Mouse (Mus musculus) ES-E14 (cell line): ENCODE data around the gene Cdt1. TPM values are rescaled to one million over a fixed set of nuclear protein-coding genes. Genes with fewer than 3 reads are reported as not detected.

ENCODE experiments used
- DNase-seq: peaks from one replicate; pipeline ENCODE4 v3.0.0-alpha.2; 2013; ENCODE audit warnings: low read depth, low spot score
- H3K27ac ChIP-seq: 2 replicates; pipeline ENCODE4 v1.5.1; 2012; ENCODE audit warnings: low read depth, mild to moderate bottlenecking, low read length, moderate library complexity, mixed read lengths; ENCODE audit not compliant: poor library complexity, insufficient read depth, severe bottlenecking
- H3K36me3 ChIP-seq: 2 replicates; pipeline ENCODE4 v1.6.1; 2012; ENCODE audit warnings: mild to moderate bottlenecking, low read length, moderate library complexity, mixed read lengths; ENCODE audit not compliant: control insufficient read depth, poor library complexity, insufficient read depth, severe bottlenecking
- H3K4me1 ChIP-seq, 2 experiments: fragments of 150-350 bp in 1 of 2; sonication (generic) in 1 of 2; 2 replicates each; pipeline ENCODE4 v1.6.1; 2012; ENCODE audit warnings: low read length in 2 of 2, mild to moderate bottlenecking in 1 of 2, mixed read lengths in 1 of 2; ENCODE audit not compliant: control insufficient read depth in 2 of 2, insufficient read depth in 2 of 2, poor library complexity in 1 of 2
- H3K4me3 ChIP-seq, 2 experiments: fragments of 150-350 bp in 1 of 2; sonication (generic) in 1 of 2; 2 replicates each; pipeline ENCODE4 v1.5.1; 2012; ENCODE audit warnings: low read length in 2 of 2, low read depth in 1 of 2, mild to moderate bottlenecking in 1 of 2, mixed read lengths in 1 of 2; ENCODE audit not compliant: insufficient read depth in 1 of 2, poor library complexity in 1 of 2, severe bottlenecking in 1 of 2
- H3K9ac ChIP-seq: 2 replicates; pipeline ENCODE4 v1.6.1; 2012; ENCODE audit warnings: low read depth, mild to moderate bottlenecking, low read length, mixed read lengths; ENCODE audit not compliant: poor library complexity, insufficient read depth, severe bottlenecking
- H3K9me3 ChIP-seq: fragments of 150-350 bp; sonication (generic); 2 replicates; pipeline ENCODE4 v1.6.1; 2012; ENCODE audit warnings: low read depth, mild to moderate bottlenecking, low read length; ENCODE audit not compliant: control insufficient read depth, insufficient read depth
- CHD2 ChIP-seq: IDR thresholded peaks from 2 replicates; pipeline ENCODE4 v1.6.1; 2014; ENCODE audit warnings: mild to moderate bottlenecking, low read depth, low read length, inconsistent platforms
- HCFC1 ChIP-seq: IDR thresholded peaks from 2 replicates; pipeline ENCODE4 v1.6.1; 2012; ENCODE audit warnings: low read length, inconsistent platforms, borderline replicate concordance; ENCODE audit not compliant: insufficient read depth
- MAFK ChIP-seq: IDR thresholded peaks from 2 replicates; pipeline ENCODE4 v1.6.1; 2014; ENCODE audit warnings: mild to moderate bottlenecking, low read depth, low read length, inconsistent platforms; ENCODE audit not compliant: insufficient read depth
- ZC3H11A ChIP-seq: IDR thresholded peaks from 2 replicates; pipeline ENCODE4 v1.6.1; 2012; ENCODE audit warnings: low read depth, mild to moderate bottlenecking, inconsistent platforms, low read length, borderline replicate concordance
- ZNF384 ChIP-seq: IDR thresholded peaks from 2 replicates; pipeline ENCODE4 v1.6.1; 2012; ENCODE audit warnings: low read depth, low read length, inconsistent platforms
- in situ Hi-C, 2 experiments: fragments of 600-800 bp; cut with MboI; formaldehyde crosslinking; loops; one replicate each; pipeline ENCODE4 v1.15.1; 2025; ENCODE audit warnings: low sequenced_read_pairs in 2 of 2, inconsistent platforms in 1 of 2; ENCODE audit not compliant: unreplicated experiment in 2 of 2
- total RNA-seq: library from RNA; depleted of rRNA; stranded (reverse); fragments of 300-350 nt; gene quantifications from 2 replicates; pipeline ENCODE4 v1.2.3, GENCODE M21; 2012; rRNA removed

Gene Cdt1
- total RNA-seq, 1 experiment: 139 TPM

GRCm38 (mm10) chr8:122622727-122623126, 54.9 kb downstream of the Cdt1 start, which contains the start of gene Pabpn1l:
Gene Pabpn1l (minus strand): TSS chr8:122622739.
- H3K9ac ChIP-seq: no peak within 1 kb of the TSS
- H3K9me3 ChIP-seq: no peaks in the 10 kb centered on the region
- H3K36me3 ChIP-seq: no peaks in the 10 kb centered on the region
- in situ Hi-C loops: no loop called here
- no peak within 1 kb of the TSS for H3K4me3 ChIP-seq
- TF ChIP-seq ZNF384: no peak
- TF ChIP-seq ZC3H11A: no peak
- no peak for TF ChIP-seq HCFC1
- no peak for TF ChIP-seq MAFK
- TF ChIP-seq CHD2: no peak
- no peak for DNase-seq
- no peaks in the 10 kb centered on the region for H3K4me1 ChIP-seq
- H3K27ac ChIP-seq: no peak within 1 kb of the TSS

Other genes with a start within 250 kb of the Cdt1 start
- not detected in 2 replicates for gene Trhr2, start 207.3 kb upstream of the Cdt1 start, total RNA-seq
- gene Zc3h18, start 191.4 kb upstream of the Cdt1 start, total RNA-seq: 87.1 and 90.4 TPM in 2 replicates
- 0.58 TPM in 1 of 2 replicates, not detected in the other for gene Il17c, start 146.0 kb upstream of the Cdt1 start, total RNA-seq
- gene Cyba, start 135.1 kb upstream of the Cdt1 start, total RNA-seq: 78.7 and 107 TPM in 2 replicates
- gene Mvd, start 124.6 kb upstream of the Cdt1 start, total RNA-seq: 30.4 and 35.2 TPM in 2 replicates
- gene Snai3, start 107.3 kb upstream of the Cdt1 start, total RNA-seq: 4.2 and 8.2 TPM in 2 replicates
- gene Rnf166, start 92.0 kb upstream of the Cdt1 start, total RNA-seq: 10.8 and 15.0 TPM in 2 replicates
- gene Ctu2, start 91.9 kb upstream of the Cdt1 start, total RNA-seq: 79.8 and 96.0 TPM in 2 replicates
- 204 and 335 TPM in 2 replicates for gene Piezo1, start 16.7 kb upstream of the Cdt1 start, total RNA-seq
- 400 and 412 TPM in 2 replicates for gene Aprt, start 8.9 kb downstream of the Cdt1 start, total RNA-seq
- gene Galns, start 43.4 kb downstream of the Cdt1 start, total RNA-seq: 8.9 and 9.2 TPM in 2 replicates
- gene Trappc2l, start 43.6 kb downstream of the Cdt1 start, total RNA-seq: 53.2 and 56.1 TPM in 2 replicates
- not detected in 2 replicates for gene Pabpn1l, start 54.7 kb downstream of the Cdt1 start, total RNA-seq
- 0.26 and 0.36 TPM in 2 replicates for gene Cbfa2t3, start 131.1 kb downstream of the Cdt1 start, total RNA-seq
- gene Acsf3, start 207.5 kb downstream of the Cdt1 start, total RNA-seq: 11.7 and 12.4 TPM in 2 replicates